Mouse (Mus musculus): ENCODE data around the gene Gtf2f1. TPM values are rescaled to one million over a fixed set of nuclear protein-coding genes. Genes with fewer than 3 reads are reported as not detected.

Gtf2f1 gene
- polyA plus RNA-seq, 1 experiment from 2014 or later, result 70.3 TPM

GRCm38 (mm10) chr17:56985656-56986055 lies 25.4 kb downstream of the Gtf2f1 start:
- no peak for ATAC-seq (ENCODE audit: low FRiP score)
- Histone ChIP-seq H3K27me3 (no peaks in the 10 kb centered on the region), H3K4me2 (no peak overlapping the region), H3K9me3 (no peaks in the 10 kb centered on the region), H3K4me3 (no peak overlapping the region), H3K36me3 (no peaks in the 10 kb centered on the region), H3K27ac (no peak overlapping the region), H3K4me1 (replicated peaks) (peaks cover under 1% of the 10 kb centered on the region; the same call in 1 of the 2 replicates), H3K9ac (no peak overlapping the region)
- WGBS, result 84% methylated on average over 3 of the region's 3 CpGs

GRCm38 (mm10) chr17:56984886-56985285 lies 26.2 kb downstream of the Gtf2f1 start:
- Histone ChIP-seq H3K4me3 (no peak overlapping the region), H3K27me3 (no peaks in the 10 kb centered on the region), H3K36me3 (no peaks in the 10 kb centered on the region), H3K4me1 (replicated peaks) (no peaks in the 10 kb centered on the region), H3K27ac (no peak overlapping the region), H3K4me2 (no peak overlapping the region), H3K9ac (no peak overlapping the region), H3K9me3 (no peaks in the 10 kb centered on the region)
- ATAC-seq (ENCODE audit: low FRiP score), result no peak
- 89% methylated on average over 9 of the region's 9 CpGs for WGBS

GRCm38 (mm10) chr17:56982013-56982412 lies 29.1 kb downstream of the Gtf2f1 start, which contains the start of gene Acer1:
Gene Acer1 (minus strand): TSS chr17:56982126.
- Histone ChIP-seq H3K9ac (no peak within 1 kb of the TSS), H3K36me3 (no peaks in the 10 kb centered on the region), H3K27ac (no peak within 1 kb of the TSS), H3K4me2 (no peak within 1 kb of the TSS), H3K4me1 (replicated peaks) (no peaks in the 10 kb centered on the region), H3K9me3 (no peaks in the 10 kb centered on the region), H3K27me3 (no peaks in the 10 kb centered on the region), H3K4me3 (no peak within 1 kb of the TSS)
- WGBS, result 75% methylated on average over 5 of the region's 5 CpGs
- no peak for ATAC-seq (ENCODE audit: low FRiP score)

GRCm38 (mm10) chr17:56981049-56981448 lies 30.0 kb downstream of the Gtf2f1 start:
- Histone ChIP-seq H3K4me1 (replicated peaks) (no peaks in the 10 kb centered on the region), H3K27ac (no peak overlapping the region), H3K4me3 (no peak overlapping the region), H3K36me3 (no peaks in the 10 kb centered on the region), H3K27me3 (no peaks in the 10 kb centered on the region), H3K9me3 (no peaks in the 10 kb centered on the region), H3K4me2 (no peak overlapping the region), H3K9ac (no peak overlapping the region)
- WGBS, result 83% methylated on average over 7 of the region's 7 CpGs
- no peak for ATAC-seq (ENCODE audit: low FRiP score)

GRCm38 (mm10) chr17:56979524-56979923 lies 31.6 kb downstream of the Gtf2f1 start:
- Histone ChIP-seq H3K4me1 (replicated peaks) (no peaks in the 10 kb centered on the region), H3K4me2 (no peak overlapping the region), H3K27ac (no peak overlapping the region), H3K9me3 (no peaks in the 10 kb centered on the region), H3K4me3 (no peak overlapping the region), H3K36me3 (no peaks in the 10 kb centered on the region), H3K9ac (no peak overlapping the region), H3K27me3 (no peaks in the 10 kb centered on the region)
- ATAC-seq (ENCODE audit: low FRiP score), result no peak
- WGBS, result 34% methylated on average over 7 of the region's 8 CpGs

GRCm38 (mm10) chr17:56976531-56977390 lies 34.3 kb downstream of the Gtf2f1 start:
- Histone ChIP-seq H3K27me3 (no peaks in the 10 kb centered on the region), H3K9ac (no peak overlapping the region), H3K27ac (no peak overlapping the region), H3K4me1 (replicated peaks) (no peaks in the 10 kb centered on the region), H3K4me3 (no peak overlapping the region), H3K36me3 (no peaks in the 10 kb centered on the region), H3K9me3 (no peaks in the 10 kb centered on the region), H3K4me2 (no peak overlapping the region)
- WGBS, result 78% methylated on average over 8 of the region's 8 CpGs
- no peak for ATAC-seq (ENCODE audit: low FRiP score)

- H3K9ac ChIP-seq, result no peak overlapping the region
- no peaks in the 10 kb centered on the region for H3K4me1 ChIP-seq (replicated peaks)
- WGBS, result 84% methylated on average over 3 of the region's 3 CpGs
- no peaks in the 10 kb centered on the region for H3K36me3 ChIP-seq
- no peak overlapping the region for H3K27ac ChIP-seq
- no peak for ATAC-seq (ENCODE audit: low FRiP score)
- no peak overlapping the region for H3K4me3 ChIP-seq
- no peak overlapping the region for H3K4me2 ChIP-seq
- H3K27me3 ChIP-seq, result no peaks in the 10 kb centered on the region
- no peaks in the 10 kb centered on the region for H3K9me3 ChIP-seq
Observed at GRCm38 (mm10) chr17:56975391-56975790, 35.7 kb downstream of the Gtf2f1 start.

- WGBS, result 82% methylated on average over 5 of the region's 5 CpGs
- no peaks in the 10 kb centered on the region for H3K9me3 ChIP-seq
- H3K4me3 ChIP-seq, result no peak overlapping the region
- no peak overlapping the region for H3K9ac ChIP-seq
- no peak overlapping the region for H3K4me2 ChIP-seq
- H3K27ac ChIP-seq, result no peak overlapping the region
- no peaks in the 10 kb centered on the region for H3K36me3 ChIP-seq
- ATAC-seq (ENCODE audit: low FRiP score), result no peak
- H3K27me3 ChIP-seq, result no peaks in the 10 kb centered on the region
- H3K4me1 ChIP-seq (replicated peaks), result no peaks in the 10 kb centered on the region
Observed at GRCm38 (mm10) chr17:56974708-56975240, 36.3 kb downstream of the Gtf2f1 start.

GRCm38 (mm10) chr17:56973956-56974707 lies 37.0 kb downstream of the Gtf2f1 start:
- H3K9ac ChIP-seq, result no peak overlapping the region
- no peaks in the 10 kb centered on the region for H3K27me3 ChIP-seq
- H3K9me3 ChIP-seq, result no peaks in the 10 kb centered on the region
- no peak for ATAC-seq (ENCODE audit: low FRiP score)
- no peaks in the 10 kb centered on the region for H3K4me1 ChIP-seq (replicated peaks)
- no peak overlapping the region for H3K4me3 ChIP-seq
- no peak overlapping the region for H3K4me2 ChIP-seq
- WGBS, result 66% methylated on average over 13 of the region's 14 CpGs
- H3K36me3 ChIP-seq, result no peaks in the 10 kb centered on the region
- H3K27ac ChIP-seq, result no peak overlapping the region

GRCm38 (mm10) chr17:56970081-56970480 lies 41.0 kb downstream of the Gtf2f1 start:
- no peak overlapping the region for H3K27ac ChIP-seq
- no peaks in the 10 kb centered on the region for H3K27me3 ChIP-seq
- no peak overlapping the region for H3K4me3 ChIP-seq
- no peaks in the 10 kb centered on the region for H3K36me3 ChIP-seq
- no peaks in the 10 kb centered on the region for H3K9me3 ChIP-seq
- H3K4me1 ChIP-seq (replicated peaks), result no peaks in the 10 kb centered on the region
- ATAC-seq (ENCODE audit: low FRiP score), result no peak
- H3K9ac ChIP-seq, result no peak overlapping the region
- H3K4me2 ChIP-seq, result no peak overlapping the region
- WGBS, result 69% methylated on average over 5 of the region's 5 CpGs

- no peaks in the 10 kb centered on the region for H3K36me3 ChIP-seq
- 74% methylated on average over 3 of the region's 3 CpGs for WGBS
- no peak overlapping the region for H3K4me3 ChIP-seq
- no peaks in the 10 kb centered on the region for H3K9me3 ChIP-seq
- no peaks in the 10 kb centered on the region for H3K4me1 ChIP-seq (replicated peaks)
- ATAC-seq (ENCODE audit: low FRiP score), result no peak
- no peak overlapping the region for H3K27ac ChIP-seq
- H3K9ac ChIP-seq, result no peak overlapping the region
- H3K27me3 ChIP-seq, result no peaks in the 10 kb centered on the region
- no peak overlapping the region for H3K4me2 ChIP-seq
Observed at GRCm38 (mm10) chr17:56969321-56969720, 41.8 kb downstream of the Gtf2f1 start.

GRCm38 (mm10) chr17:56963646-56964045 lies 47.4 kb downstream of the Gtf2f1 start:
- H3K27me3 ChIP-seq, result no peaks in the 10 kb centered on the region
- 83% methylated on average over 6 of the region's 6 CpGs for WGBS
- H3K9me3 ChIP-seq, result no peaks in the 10 kb centered on the region
- no peak for ATAC-seq (ENCODE audit: low FRiP score)
- no peaks in the 10 kb centered on the region for H3K36me3 ChIP-seq
- H3K4me2 ChIP-seq, result no peak overlapping the region
- no peak overlapping the region for H3K4me3 ChIP-seq
- no peak overlapping the region for H3K9ac ChIP-seq
- H3K27ac ChIP-seq, result no peak overlapping the region
- H3K4me1 ChIP-seq (replicated peaks), result no peaks in the 10 kb centered on the region
